Mouse (Mus musculus): Measurements from ENCODE around the gene Peak1. TPM values are rescaled to one million over a fixed set of nuclear protein-coding genes. Genes with fewer than 3 reads are reported as not detected.

Gene Peak1
- polyA plus RNA-seq, 1 experiment = 6.3 TPM

GRCm38 (mm10) chr9:56208817-56209216 lies 209.1 kb downstream of the Peak1 start:
- DNase-seq (ENCODE audit: low read depth) = no peak
- no peak for TF ChIP-seq POLR2A (IDR thresholded peaks at IDR 0.05; ENCODE audit: borderline replicate concordance, extremely low read depth, insufficient read depth, insufficient read length, poor library complexity, severe bottlenecking)
- TF ChIP-seq CTCF (IDR thresholded peaks at IDR 0.05; ENCODE audit: borderline replicate concordance, extremely low read depth, insufficient read depth, insufficient read length) = no peak

GRCm38 (mm10) chr9:56207516-56207915 lies 210.4 kb downstream of the Peak1 start:
- TF ChIP-seq POLR2A (IDR thresholded peaks at IDR 0.05; ENCODE audit: borderline replicate concordance, extremely low read depth, insufficient read depth, insufficient read length, poor library complexity, severe bottlenecking) (no peak), CTCF (IDR thresholded peaks at IDR 0.05; ENCODE audit: borderline replicate concordance, extremely low read depth, insufficient read depth, insufficient read length) (no peak)
- no peak for DNase-seq (ENCODE audit: low read depth)

- TF ChIP-seq CTCF (IDR thresholded peaks at IDR 0.05; ENCODE audit: borderline replicate concordance, extremely low read depth, insufficient read depth, insufficient read length) = no peak
- no peak for TF ChIP-seq POLR2A (IDR thresholded peaks at IDR 0.05; ENCODE audit: borderline replicate concordance, extremely low read depth, insufficient read depth, insufficient read length, poor library complexity, severe bottlenecking)
- no peak for DNase-seq (ENCODE audit: low read depth)
Measured at GRCm38 (mm10) chr9:56207083-56207482, 210.8 kb downstream of the Peak1 start.

- DNase-seq (ENCODE audit: low read depth) = no peak
Measured at GRCm38 (mm10) chr9:56205336-56205735, 212.5 kb downstream of the Peak1 start.

GRCm38 (mm10) chr9:56204316-56204715 lies 213.6 kb downstream of the Peak1 start:
- TF ChIP-seq CTCF (IDR thresholded peaks at IDR 0.05; ENCODE audit: borderline replicate concordance, extremely low read depth, insufficient read depth, insufficient read length) (no peak), POLR2A (IDR thresholded peaks at IDR 0.05; ENCODE audit: borderline replicate concordance, extremely low read depth, insufficient read depth, insufficient read length, poor library complexity, severe bottlenecking) (no peak)
- DNase-seq (ENCODE audit: low read depth) = no peak

More at GRCm38 (mm10) chr9:56205336-56205735, 212.5 kb downstream of the Peak1 start:
- TF ChIP-seq CTCF (IDR thresholded peaks at IDR 0.05; ENCODE audit: borderline replicate concordance, extremely low read depth, insufficient read depth, insufficient read length) (no peak), POLR2A (IDR thresholded peaks at IDR 0.05; ENCODE audit: borderline replicate concordance, extremely low read depth, insufficient read depth, insufficient read length, poor library complexity, severe bottlenecking) (no peak)

GRCm38 (mm10) chr9:56200645-56201314 lies 217.1 kb downstream of the Peak1 start:
- TF ChIP-seq CTCF (IDR thresholded peaks at IDR 0.05; ENCODE audit: borderline replicate concordance, extremely low read depth, insufficient read depth, insufficient read length) = peak; percentile 98
- no peak for TF ChIP-seq POLR2A (IDR thresholded peaks at IDR 0.05; ENCODE audit: borderline replicate concordance, extremely low read depth, insufficient read depth, insufficient read length, poor library complexity, severe bottlenecking)
- DNase-seq (ENCODE audit: low read depth) = peak; percentile 93

- no peak for DNase-seq (ENCODE audit: low read depth)
Measured at GRCm38 (mm10) chr9:56200200-56200599, 217.7 kb downstream of the Peak1 start.

GRCm38 (mm10) chr9:56196921-56197320 lies 220.9 kb downstream of the Peak1 start:
- no peak for DNase-seq (ENCODE audit: low read depth)
- TF ChIP-seq CTCF (IDR thresholded peaks at IDR 0.05; ENCODE audit: borderline replicate concordance, extremely low read depth, insufficient read depth, insufficient read length) = no peak
- no peak for TF ChIP-seq POLR2A (IDR thresholded peaks at IDR 0.05; ENCODE audit: borderline replicate concordance, extremely low read depth, insufficient read depth, insufficient read length, poor library complexity, severe bottlenecking)

More at GRCm38 (mm10) chr9:56200200-56200599, 217.7 kb downstream of the Peak1 start:
- TF ChIP-seq CTCF (IDR thresholded peaks at IDR 0.05; ENCODE audit: borderline replicate concordance, extremely low read depth, insufficient read depth, insufficient read length) (no peak), POLR2A (IDR thresholded peaks at IDR 0.05; ENCODE audit: borderline replicate concordance, extremely low read depth, insufficient read depth, insufficient read length, poor library complexity, severe bottlenecking) (no peak)

GRCm38 (mm10) chr9:56195193-56195592 lies 222.7 kb downstream of the Peak1 start:
- TF ChIP-seq POLR2A (IDR thresholded peaks at IDR 0.05; ENCODE audit: borderline replicate concordance, extremely low read depth, insufficient read depth, insufficient read length, poor library complexity, severe bottlenecking) (no peak), CTCF (IDR thresholded peaks at IDR 0.05; ENCODE audit: borderline replicate concordance, extremely low read depth, insufficient read depth, insufficient read length) (no peak)
- DNase-seq (ENCODE audit: low read depth) = peak; percentile 61

- no peak for TF ChIP-seq POLR2A (IDR thresholded peaks at IDR 0.05; ENCODE audit: borderline replicate concordance, extremely low read depth, insufficient read depth, insufficient read length, poor library complexity, severe bottlenecking)
- no peak for TF ChIP-seq CTCF (IDR thresholded peaks at IDR 0.05; ENCODE audit: borderline replicate concordance, extremely low read depth, insufficient read depth, insufficient read length)
- peak; percentile 40 for DNase-seq (ENCODE audit: low read depth)
Measured at GRCm38 (mm10) chr9:56191498-56192455, 226.1 kb downstream of the Peak1 start.

- DNase-seq (ENCODE audit: low read depth) = peak; percentile 71
- TF ChIP-seq POLR2A (IDR thresholded peaks at IDR 0.05; ENCODE audit: borderline replicate concordance, extremely low read depth, insufficient read depth, insufficient read length, poor library complexity, severe bottlenecking) (no peak), CTCF (IDR thresholded peaks at IDR 0.05; ENCODE audit: borderline replicate concordance, extremely low read depth, insufficient read depth, insufficient read length) (no peak)
Measured at GRCm38 (mm10) chr9:56180118-56180781, 237.6 kb downstream of the Peak1 start.

Measured in brain, embryonic 14.5 days (tissue).